Mouse (Mus musculus): ENCODE measurements around the gene Fam81b.

- TF ChIP-seq TAL1 (IDR thresholded peaks at IDR 0.05; ENCODE audit: low read length) (no peak), GATA1 (IDR thresholded peaks at IDR 0.05; ENCODE audit: low read length) (no peak)
These were observed 12.8 kb downstream of the Fam81b start for GRCm38 (mm10) chr13:76292050-76292449.

Data from erythroblast, embryonic 14.5 days (primary cell).